Mouse (Mus musculus): ENCODE measurements around the gene Mettl22. TPM values are rescaled to one million over a fixed set of nuclear protein-coding genes. Genes with fewer than 3 reads are reported as not detected.

Gene Mettl22
- total RNA-seq, 2 experiments from 2014 or later = 21.7 to 24.0 TPM

Other genes with a start within 250 kb of the Mettl22 start
- gene Tmem114, start 45.7 kb upstream of the Mettl22 start, total RNA-seq (2021) = 1 to 10 TPM; 1.2 to 1.6 TPM
- gene Abat, start 42.6 kb downstream of the Mettl22 start, total RNA-seq (2021) = 100 to 1,000 TPM; 145 to 155 TPM
- 10 to 100 TPM; 26.0 to 28.9 TPM for gene Pmm2, start 166.9 kb downstream of the Mettl22 start, total RNA-seq (2021)
- 10 to 100 TPM; 12.4 to 12.7 TPM for gene Tmem186, start 166.9 kb downstream of the Mettl22 start, total RNA-seq (2021)
- gene Carhsp1, start 201.4 kb downstream of the Mettl22 start, total RNA-seq (2021) = 10 to 100 TPM; 13.0 to 19.1 TPM
- not detected for gene Gm5767, start 210.0 kb downstream of the Mettl22 start, total RNA-seq (2021)

Measured in left cerebral cortex, adult 18-20 months (tissue).